8 mouse cellular contexts compared by ENCODE assay signal in genomic region chr7:98672241-98672955, GRCm38 (mm10). TPM values are rescaled to one million over a fixed set of nuclear protein-coding genes. Genes with fewer than 3 reads are reported as not detected.
A peak's percentile ranks its signal among the peaks of the same experiment; 100 is the strongest.
DNase-seq lines count a peak whose midpoint lies in the region; ATAC-seq lines count a peak whose summit lies in the region.

No protein-coding gene starts in this region.

- peak overlapping the region; percentile 80 for H3K27ac ChIP-seq in heart, embryonic 12.5 days (ENCODE audit: poor library complexity, severe bottlenecking)

- no peak overlapping the region for H3K9ac ChIP-seq in heart, embryonic 12.5 days

- peaks cover 29% of the 10 kb centered on the region for H3K4me1 ChIP-seq in heart, embryonic 12.5 days (replicated peaks)

- ATAC-seq in heart, embryonic 12.5 days (ENCODE audit: insufficient number of reproducible peaks, low FRiP score), result peak; percentile 85
- 0 out of 2 replicates have a peak, but pooled peaks have one; percentile 22 for ATAC-seq in megakaryocyte progenitor cell, adult 5-6 weeks (replicated peaks; ENCODE audit: poor library complexity)

- peak overlapping the region; percentile 48 for H3K4me2 ChIP-seq in heart, embryonic 12.5 days

- H3K36me3 ChIP-seq in heart, embryonic 12.5 days, result no peaks in the 10 kb centered on the region

- H3K4me3 ChIP-seq in heart, embryonic 12.5 days, result no peak overlapping the region

- no peaks in the 10 kb centered on the region; the same call in 1 of the 2 replicates for H3K27me3 ChIP-seq in heart, embryonic 12.5 days (replicated peaks)

- DNase-seq in layer of hippocampus, adult 9-11 months, result peak; percentile 24
- no peak for DNase-seq in layer of hippocampus, adult 11-12 months (ENCODE audit: low spot score)
- peak; percentile 37 for DNase-seq in embryo, embryonic 9.5 days (ENCODE audit: extremely low spot score)
- no peak for DNase-seq in cerebellum, adult 18-20 months
- no peak for DNase-seq in left cerebral cortex, adult 8-10 months (ENCODE audit: low spot score in 2 of 2)
- DNase-seq in right cerebral cortex, postnatal 14 days, result no peak

- no peaks in the 10 kb centered on the region for H3K9me3 ChIP-seq in heart, embryonic 12.5 days (replicated peaks)

- 16% methylated on average over 11 of the region's 11 CpGs for WGBS in heart, embryonic 12.5 days

RNA-seq across cellular contexts. Expression of gene Emsy, which starts 15.8 kb away (rescaled TPM):
- polyA plus RNA-seq in heart, embryonic 12.5 days (2016; fragmentation: Nextera tagmentation; extraction: Ambion mirVana), result 28.2 and 34.1 TPM in 2 replicates
- 69.1 and 83.8 TPM in 2 replicates for total RNA-seq in megakaryocyte progenitor cell, adult 5-6 weeks (2015)
- total RNA-seq in megakaryocyte progenitor cell, adult 5-6 weeks (2017), result 23.5 and 26.0 TPM in 2 replicates
- 10 to 100 TPM; 56.6 to 65.0 (median 59.1) TPM for total RNA-seq in left cerebral cortex, adult 8-10 months (2022)

RNA-seq across cellular contexts. Expression of gene Thap12, which starts 30.5 kb away (rescaled TPM):
- 49.2 and 50.1 TPM in 2 replicates for polyA plus RNA-seq in heart, embryonic 12.5 days (2016; fragmentation: Nextera tagmentation; extraction: Ambion mirVana)
- 54.8 and 59.4 TPM in 2 replicates for total RNA-seq in megakaryocyte progenitor cell, adult 5-6 weeks (2015)
- total RNA-seq in megakaryocyte progenitor cell, adult 5-6 weeks (2017), result 72.6 and 86.9 TPM in 2 replicates
- 10 to 100 TPM; 55.7 to 68.5 (median 57.2) TPM for total RNA-seq in left cerebral cortex, adult 8-10 months (2022)

Comparison
In these comparisons a context has a peak if more than half of its experiments do, and no peak if none do; other contexts are left out.
1. DNase-seq: peak in layer of hippocampus, adult 9-11 months (single experiment) and embryo, embryonic 9.5 days (single experiment); none in layer of hippocampus, adult 11-12 months (single experiment), cerebellum, adult 18-20 months (0 of 2), left cerebral cortex, adult 8-10 months (0 of 2) and right cerebral cortex, postnatal 14 days (single experiment).